Mouse (Mus musculus): ENCODE measurements at regions not wholly inside any gene's neighbourhood (a gene's known extent, or its start where the extent isn't known, plus 50 kb on each side); places are given as distances from the start of the nearest gene placed in this dataset.

- TF ChIP-seq CTCF (IDR thresholded peaks at IDR 0.05; ENCODE audit: insufficient read depth, low read length), result no peak
- TF ChIP-seq POLR2A (IDR thresholded peaks at IDR 0.05; ENCODE audit: borderline replicate concordance, extremely low read depth, low read depth, low read length), result peak; percentile 33; the same call in 1 of the 2 replicates
These were observed 128.4 kb downstream of the Ly86 start for GRCm38 (mm10) chr13:37473359-37473758.

Data from lung, adult 2 months (tissue).